Mouse (Mus musculus): ENCODE measurements around the gene Lrrc75b. TPM values are rescaled to one million over a fixed set of nuclear protein-coding genes. Genes with fewer than 3 reads are reported as not detected.
"Not testable (repeated sequence)": the region's sequence is repeated elsewhere in the genome, so short reads cannot be mapped to it uniquely, and the experiment has no call there.

Gene Lrrc75b
- total RNA-seq, 2 experiments from 2014 or later = 9.1 to 9.2 TPM

DNA sequence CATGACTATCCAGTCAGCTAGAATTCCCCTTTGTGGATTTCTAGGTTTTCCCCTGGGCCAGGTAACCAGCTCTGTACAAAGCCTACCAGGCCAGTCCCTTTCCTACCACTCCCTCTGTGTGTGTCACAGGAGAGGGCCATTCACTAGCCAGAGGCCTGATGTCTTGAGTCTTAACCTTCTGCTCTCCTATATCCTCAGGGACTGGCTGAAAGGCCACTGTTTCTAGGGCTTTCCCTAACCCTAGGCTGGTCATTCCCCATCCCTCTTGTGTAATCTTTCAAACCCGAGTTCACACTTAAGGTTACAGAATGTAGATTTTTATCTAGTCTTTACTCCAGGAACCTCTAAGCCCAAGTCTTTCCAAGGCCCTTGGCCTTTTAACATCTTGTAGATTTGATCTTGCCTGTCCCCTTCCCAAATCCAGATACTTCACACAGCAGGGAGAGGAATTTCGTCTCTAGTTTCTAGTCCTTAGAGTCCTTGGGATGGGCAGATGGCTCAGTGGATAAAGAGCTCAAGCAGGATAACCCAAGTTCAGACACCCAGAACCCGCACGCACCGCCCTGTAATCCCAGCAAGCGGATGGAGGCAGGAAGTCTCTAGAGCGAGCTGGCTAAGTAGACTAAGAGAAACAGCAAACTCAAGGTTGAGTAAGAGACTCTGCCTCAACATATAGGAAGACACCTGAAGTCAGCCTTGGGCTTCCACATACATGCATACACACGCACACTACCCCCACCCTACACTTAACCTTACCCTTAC, 46.6 kb downstream of the Lrrc75b start:
- intact Hi-C loops (cut with DNase I) = no loop called here

DNA sequence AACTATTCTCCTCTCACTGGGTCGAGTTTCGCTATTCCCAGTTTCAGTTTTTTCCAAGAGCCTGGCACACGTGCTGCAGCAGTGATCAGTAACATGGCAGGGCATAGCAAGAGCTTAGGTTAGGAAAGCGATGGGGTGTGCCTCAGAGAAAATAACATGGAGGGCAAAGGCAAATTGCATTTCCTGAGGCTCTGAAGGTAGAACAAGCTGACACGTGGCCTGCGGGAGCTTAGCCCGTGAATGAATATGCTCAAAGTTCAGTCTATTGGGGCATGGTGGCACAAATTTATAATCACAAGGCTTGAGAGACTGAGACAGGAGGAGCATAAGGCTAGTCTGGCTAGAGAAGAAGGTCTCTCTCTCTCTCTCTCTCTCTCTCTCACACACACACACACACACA, 47.3 kb downstream of the Lrrc75b start:
- intact Hi-C loops (cut with DNase I) = no loop called here
- no peak for DNase-seq (ENCODE audit: low spot score in 2 of 2)

More for the DNA sequence above, 46.6 kb downstream of the Lrrc75b start:
- no peak for DNase-seq (ENCODE audit: low spot score in 2 of 2)

DNA sequence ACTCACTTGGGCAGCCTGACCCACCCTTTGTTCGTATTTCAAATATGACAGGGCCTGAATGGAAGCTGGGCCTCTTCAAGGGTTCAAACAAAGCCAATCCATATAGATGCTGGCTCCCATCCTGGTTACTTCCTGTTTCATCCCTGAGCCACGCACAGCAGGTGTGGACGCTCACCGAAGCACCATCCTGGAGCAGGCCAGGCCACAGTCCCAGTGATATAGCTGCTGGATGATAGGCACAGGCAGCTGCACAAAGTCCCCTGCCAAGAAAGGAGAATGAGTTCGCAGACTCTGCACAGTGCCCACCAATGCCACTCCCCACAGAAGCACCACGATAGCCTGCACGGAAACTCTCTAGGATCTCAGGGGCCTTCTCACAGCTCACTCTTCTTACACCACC, 48.2 kb downstream of the Lrrc75b start:
- intact Hi-C loops (cut with DNase I) = no loop called here

DNA sequence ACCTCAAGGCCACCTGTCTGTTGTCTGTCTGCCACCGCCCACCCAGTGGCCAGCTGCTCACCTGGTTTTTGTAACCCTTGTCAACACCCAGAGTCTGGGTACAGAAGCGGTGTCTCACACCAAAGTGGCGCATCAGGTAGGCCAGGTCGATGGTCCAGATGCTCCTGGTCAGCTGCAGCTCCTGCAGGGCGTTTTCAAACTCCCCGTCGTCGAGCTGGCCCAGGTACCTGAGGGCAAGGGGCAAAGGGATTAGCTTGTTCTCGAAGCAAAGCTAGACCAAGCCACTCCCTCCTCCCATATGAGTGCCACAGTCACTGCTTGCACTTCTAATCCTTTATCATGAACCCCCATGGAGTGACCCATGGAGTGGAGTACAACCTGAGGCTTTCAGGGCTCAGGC, 49.1 kb downstream of the Lrrc75b start:
- intact Hi-C loops (cut with DNase I) = no loop called here
- DNase-seq (ENCODE audit: low spot score in 2 of 2) = no peak

More for the DNA sequence above, 48.2 kb downstream of the Lrrc75b start:
- DNase-seq (ENCODE audit: low spot score in 2 of 2) = no peak

DNA sequence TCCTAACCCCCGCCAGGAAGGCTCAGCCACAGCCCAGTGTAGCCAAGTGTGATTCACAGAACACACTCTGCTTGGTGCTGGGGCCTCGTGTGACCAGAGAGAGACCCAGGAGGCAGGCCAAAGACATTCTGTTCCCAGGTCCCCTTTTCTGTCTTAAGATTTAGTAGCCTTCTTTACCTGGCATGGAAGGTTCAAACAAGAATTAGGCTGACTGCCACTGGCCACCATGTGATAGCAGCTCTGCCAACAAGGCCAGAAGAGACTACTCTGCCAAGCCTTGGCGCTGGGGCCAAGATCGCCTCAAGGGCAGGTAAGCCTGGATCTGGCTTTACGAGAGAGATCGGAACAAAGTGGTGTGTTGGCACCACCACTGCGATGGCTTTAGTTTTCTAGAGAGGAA, 49.7 kb downstream of the Lrrc75b start:
- intact Hi-C loops (cut with DNase I) = no loop called here

GRCm38 (mm10) chr10:75505928-75506327, 54.2 kb downstream of the Lrrc75b start:
- intact Hi-C loops (cut with DNase I) = not testable (repeated sequence)

More for the DNA sequence above, 49.7 kb downstream of the Lrrc75b start:
- no peak for DNase-seq (ENCODE audit: low spot score in 2 of 2)

DNA sequence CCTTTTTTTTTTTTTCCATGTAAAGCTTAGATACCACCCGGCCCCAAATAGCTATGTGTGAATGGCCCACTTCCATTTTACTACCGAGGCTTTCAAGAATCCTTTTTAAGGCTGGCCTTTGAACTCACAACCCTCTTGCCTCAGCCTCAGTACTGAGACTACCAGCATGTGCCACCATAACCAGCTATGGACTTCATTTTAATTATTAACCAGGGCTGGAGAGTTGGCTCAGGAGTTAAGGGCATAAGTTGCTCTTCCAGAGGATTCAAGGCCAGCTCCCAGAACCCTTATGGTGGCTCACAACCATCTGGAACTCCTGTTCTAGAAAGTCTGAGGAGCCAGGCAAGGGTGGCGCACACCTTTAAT, 55.0 kb downstream of the Lrrc75b start:
- DNase-seq (ENCODE audit: low spot score in 2 of 2) = no peak

More at GRCm38 (mm10) chr10:75505928-75506327, 54.2 kb downstream of the Lrrc75b start:
- not testable (repeated sequence) for DNase-seq (ENCODE audit: low spot score in 2 of 2)

GRCm38 (mm10) chr10:75504234-75505129, 55.6 kb downstream of the Lrrc75b start:
- no peak for DNase-seq (ENCODE audit: low spot score in 2 of 2)
- intact Hi-C loops (cut with DNase I) = no loop called here

More for the DNA sequence above, 55.0 kb downstream of the Lrrc75b start:
- intact Hi-C loops (cut with DNase I) = no loop called here

DNA sequence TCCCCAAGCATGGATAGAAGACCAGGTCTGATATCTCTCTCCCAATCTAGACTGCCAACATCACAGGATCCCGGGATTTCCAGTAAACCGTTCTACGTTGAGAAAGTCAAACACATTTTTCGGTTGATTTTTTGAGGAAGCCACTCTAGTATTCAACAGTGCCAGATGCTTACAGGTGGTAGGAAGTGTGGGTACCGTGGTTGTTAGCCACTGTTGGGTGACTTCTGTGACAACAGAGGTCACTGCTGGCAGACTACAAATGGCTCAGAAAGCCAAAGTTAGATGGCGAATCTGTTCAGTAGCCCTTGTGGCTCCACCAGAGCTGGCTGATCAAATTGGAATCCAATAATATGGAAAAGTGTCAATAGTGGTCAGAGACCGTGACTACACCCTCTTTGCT, 56.4 kb downstream of the Lrrc75b start:
- intact Hi-C loops (cut with DNase I) = no loop called here
- no peak for DNase-seq (ENCODE audit: low spot score in 2 of 2)

DNA sequence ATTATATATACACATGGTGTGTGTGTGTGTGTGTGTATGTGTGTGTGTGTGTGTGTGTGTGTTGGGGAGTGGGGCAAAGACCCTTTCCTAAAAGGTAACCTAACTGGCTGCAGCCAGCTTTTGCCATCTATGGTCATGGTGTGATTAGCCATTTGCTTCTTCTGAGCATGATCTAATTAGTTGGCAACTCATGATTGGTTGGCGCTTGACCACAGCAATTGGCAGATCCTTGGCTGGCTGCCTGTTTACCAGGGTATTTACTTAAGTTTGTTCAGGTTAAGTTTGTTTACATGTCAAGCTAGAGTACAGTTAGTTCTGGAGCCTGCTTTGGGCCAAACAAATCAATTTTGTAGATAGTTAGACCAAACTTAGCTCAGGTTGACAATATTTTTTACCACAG, 58.5 kb downstream of the Lrrc75b start:
- no peak for DNase-seq (ENCODE audit: low spot score in 2 of 2)
- intact Hi-C loops (cut with DNase I) = no loop called here

- intact Hi-C loops (cut with DNase I) = no loop called here
- no peak for DNase-seq (ENCODE audit: low spot score in 2 of 2)
Measured at GRCm38 (mm10) chr10:75500345-75500744, 59.8 kb downstream of the Lrrc75b start.

Other genes with a start within 250 kb of the Lrrc75b start
- gene Adora2a, start 243.5 kb downstream of the Lrrc75b start, total RNA-seq (2021) = 10 to 100 TPM in 1 of 2 experiments, 1 to 10 TPM in 1; 5.5 to 51.2 TPM
- gene Upb1, start 159.2 kb downstream of the Lrrc75b start, total RNA-seq (2021) = under 1 TPM; 0.53 to 0.76 TPM
- gene Snrpd3, start 42.8 kb downstream of the Lrrc75b start, total RNA-seq (2021) = 10 to 100 TPM; 71.6 to 77.3 TPM
- gene Gucd1, start 42.4 kb downstream of the Lrrc75b start, total RNA-seq (2021) = 10 to 100 TPM; 17.4 to 20.0 TPM
- 1 to 10 TPM; 2.2 to 4.2 TPM for gene Ggt1, start 1.3 kb upstream of the Lrrc75b start, total RNA-seq (2021)
- 1 to 10 TPM; 2.6 to 2.8 TPM for gene Ggt5, start 29.0 kb upstream of the Lrrc75b start, total RNA-seq (2021)
- 1 to 10 TPM; 5.8 to 8.4 TPM for gene Susd2, start 83.7 kb upstream of the Lrrc75b start, total RNA-seq (2021)
- 10 to 100 TPM; 69.4 to 69.7 TPM for gene Cabin1, start 204.0 kb upstream of the Lrrc75b start, total RNA-seq (2021)
- 10 to 100 TPM; 36.1 to 43.6 TPM for gene Ddt, start 213.1 kb upstream of the Lrrc75b start, total RNA-seq (2021)
- not detected for gene Gm20441, start 220.6 kb upstream of the Lrrc75b start, total RNA-seq (2021)
- 1 to 10 TPM; 1.1 to 1.4 TPM for gene Gstt3, start 221.1 kb upstream of the Lrrc75b start, total RNA-seq (2021)
- gene Gstt1, start 238.3 kb upstream of the Lrrc75b start, total RNA-seq (2021) = 1 to 10 TPM; 6.2 to 7.0 TPM